Mouse (Mus musculus): ENCODE measurements around the gene Nr1h4. TPM values are rescaled to one million over a fixed set of nuclear protein-coding genes. Genes with fewer than 3 reads are reported as not detected.

Gene Nr1h4
- polyA plus RNA-seq, 1 experiment from 2014 or later: 3.9 TPM

DNA sequence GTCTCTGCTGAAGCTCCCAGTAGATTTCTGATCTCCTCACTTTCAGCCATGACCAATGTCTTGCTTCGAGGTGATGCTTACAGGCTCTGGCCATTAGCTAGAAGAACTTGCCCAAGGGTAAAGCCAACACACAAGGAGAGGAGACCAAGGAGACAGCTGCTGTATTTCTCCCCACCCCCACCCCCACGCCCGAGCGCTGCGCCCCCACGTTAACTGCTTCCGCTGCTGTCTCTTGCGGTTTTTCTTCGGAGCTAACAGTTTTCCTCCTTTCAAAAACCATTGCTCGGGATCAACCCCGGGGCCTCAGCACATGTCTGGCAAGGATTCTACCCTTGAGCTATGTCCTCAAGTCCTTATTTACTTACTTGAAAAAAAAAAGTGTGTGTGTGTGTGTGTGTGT, 70.5 kb downstream of the Nr1h4 start:
- 74% methylated on average over 11 of the region's 11 CpGs for WGBS
- H3K27ac ChIP-seq (ENCODE audit: low read length): no peak overlapping the region
- no peaks in the 10 kb centered on the region for H3K9me3 ChIP-seq (ENCODE audit: low read length)
- ATAC-seq (ENCODE audit: low FRiP score, low TSS enrichment): no peak
- H3K9ac ChIP-seq (replicated peaks; ENCODE audit: low read length): no peak overlapping the region
- H3K27me3 ChIP-seq (ENCODE audit: insufficient read depth, low read length): no peaks in the 10 kb centered on the region
- no peaks in the 10 kb centered on the region for H3K4me1 ChIP-seq (ENCODE audit: insufficient read depth, low read length)
- H3K4me2 ChIP-seq (replicated peaks; ENCODE audit: low read depth, low read length): no peak overlapping the region
- no peak overlapping the region for H3K4me3 ChIP-seq (ENCODE audit: low read length)
- H3K36me3 ChIP-seq (ENCODE audit: insufficient read depth, low read length): no peaks in the 10 kb centered on the region

DNA sequence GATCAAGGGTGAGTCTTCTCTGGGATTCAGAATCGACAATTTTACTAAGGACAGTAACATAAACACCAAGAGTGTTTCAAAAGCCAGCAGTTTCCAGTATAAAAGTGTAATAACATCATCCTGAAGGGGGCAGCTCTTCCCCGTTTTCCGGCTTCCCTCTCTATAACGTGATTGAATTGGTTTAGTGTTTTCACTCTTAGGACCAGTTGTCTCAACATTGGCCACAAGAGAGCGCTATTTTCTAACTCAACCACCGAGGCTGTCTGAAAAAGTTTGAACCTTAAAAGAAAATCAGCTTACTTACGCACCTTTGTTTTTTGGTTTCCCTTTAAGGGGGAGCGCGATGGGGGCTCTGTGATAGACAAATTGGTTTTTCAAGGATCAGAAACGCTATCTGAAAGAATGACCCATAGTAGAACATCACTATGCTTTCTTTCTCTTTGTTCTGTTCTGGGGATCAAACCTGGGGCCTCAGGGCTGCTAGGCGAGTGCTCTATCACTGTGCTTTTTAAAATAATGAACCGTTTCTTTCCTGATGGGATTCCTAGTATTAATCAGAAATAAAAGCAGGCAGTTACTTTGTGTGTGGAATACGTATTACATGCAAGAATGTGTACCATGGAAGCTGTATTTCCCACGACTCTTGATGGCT, 71.4 kb downstream of the Nr1h4 start:
- H3K4me1 ChIP-seq (ENCODE audit: insufficient read depth, low read length): no peaks in the 10 kb centered on the region
- no peaks in the 10 kb centered on the region for H3K36me3 ChIP-seq (ENCODE audit: insufficient read depth, low read length)
- WGBS: 21% methylated on average over 14 of the region's 14 CpGs
- H3K27ac ChIP-seq (ENCODE audit: low read length): no peak overlapping the region
- peak; percentile 85; the same call in 1 of the 2 replicates for ATAC-seq (ENCODE audit: low FRiP score, low TSS enrichment)
- no peaks in the 10 kb centered on the region for H3K27me3 ChIP-seq (ENCODE audit: insufficient read depth, low read length)
- no peak overlapping the region; the same call in 1 of the 2 replicates for H3K9ac ChIP-seq (replicated peaks; ENCODE audit: low read length)
- no peaks in the 10 kb centered on the region for H3K9me3 ChIP-seq (ENCODE audit: low read length)
- peak overlapping the region; percentile 25 for H3K4me3 ChIP-seq (ENCODE audit: low read length)
- peak overlapping the region; percentile 41 for H3K4me2 ChIP-seq (replicated peaks; ENCODE audit: low read depth, low read length)

DNA sequence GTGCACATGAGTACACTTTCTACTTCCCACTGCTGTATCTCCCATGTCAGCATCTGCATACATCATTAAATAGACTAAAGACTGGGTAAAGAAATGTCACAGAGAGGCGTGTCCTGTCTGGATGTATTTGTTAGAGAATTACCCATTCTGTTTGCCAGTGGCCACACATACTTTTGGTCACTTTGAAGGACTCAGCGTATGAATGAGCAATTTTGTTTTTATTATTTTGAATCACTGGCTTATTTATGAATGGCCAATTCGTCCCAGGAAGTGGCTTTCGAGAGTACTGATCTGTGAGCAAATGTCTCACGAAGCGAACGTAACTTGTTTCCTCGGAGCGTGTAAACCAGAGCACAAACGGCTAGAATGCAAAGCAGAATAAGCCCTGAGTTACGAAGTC, 72.4 kb downstream of the Nr1h4 start:
- H3K27me3 ChIP-seq (ENCODE audit: insufficient read depth, low read length): no peaks in the 10 kb centered on the region
- 90% methylated on average over 11 of the region's 11 CpGs for WGBS
- no peaks in the 10 kb centered on the region for H3K36me3 ChIP-seq (ENCODE audit: insufficient read depth, low read length)
- no peak overlapping the region for H3K4me2 ChIP-seq (replicated peaks; ENCODE audit: low read depth, low read length)
- no peak overlapping the region for H3K9ac ChIP-seq (replicated peaks; ENCODE audit: low read length)
- no peak for ATAC-seq (ENCODE audit: low FRiP score, low TSS enrichment)
- no peak overlapping the region for H3K27ac ChIP-seq (ENCODE audit: low read length)
- H3K9me3 ChIP-seq (ENCODE audit: low read length): no peaks in the 10 kb centered on the region
- H3K4me1 ChIP-seq (ENCODE audit: insufficient read depth, low read length): no peaks in the 10 kb centered on the region
- no peak overlapping the region for H3K4me3 ChIP-seq (ENCODE audit: low read length)

DNA sequence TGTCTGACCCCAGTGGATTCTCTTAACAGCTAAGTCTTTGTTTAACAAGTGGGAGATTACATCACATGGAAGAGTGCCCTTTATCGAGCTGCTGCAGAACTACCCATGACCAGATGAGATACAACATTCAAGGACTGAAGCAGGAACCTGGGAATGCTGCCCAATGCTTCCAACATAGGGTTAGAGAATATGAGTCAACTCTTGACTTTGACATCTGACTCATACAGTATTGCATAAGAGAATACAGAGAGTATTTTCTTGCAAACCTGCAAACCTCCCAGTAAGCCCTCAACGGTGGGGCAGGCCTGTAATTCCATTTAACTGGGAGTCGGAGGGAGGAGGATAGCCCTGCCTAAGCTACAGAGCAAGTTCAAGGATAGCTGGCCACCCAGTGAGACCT, 74.6 kb downstream of the Nr1h4 start:
- Histone ChIP-seq H3K4me1 (ENCODE audit: insufficient read depth, low read length) (no peaks in the 10 kb centered on the region), H3K4me3 (ENCODE audit: low read length) (no peak overlapping the region), H3K9me3 (ENCODE audit: low read length) (no peaks in the 10 kb centered on the region), H3K4me2 (replicated peaks; ENCODE audit: low read depth, low read length) (no peak overlapping the region), H3K9ac (replicated peaks; ENCODE audit: low read length) (no peak overlapping the region), H3K27ac (ENCODE audit: low read length) (no peak overlapping the region), H3K36me3 (ENCODE audit: insufficient read depth, low read length) (no peaks in the 10 kb centered on the region), H3K27me3 (ENCODE audit: insufficient read depth, low read length) (no peaks in the 10 kb centered on the region)
- no peak for ATAC-seq (ENCODE audit: low FRiP score, low TSS enrichment)
- 75% methylated on average over 3 of the region's 3 CpGs for WGBS

DNA sequence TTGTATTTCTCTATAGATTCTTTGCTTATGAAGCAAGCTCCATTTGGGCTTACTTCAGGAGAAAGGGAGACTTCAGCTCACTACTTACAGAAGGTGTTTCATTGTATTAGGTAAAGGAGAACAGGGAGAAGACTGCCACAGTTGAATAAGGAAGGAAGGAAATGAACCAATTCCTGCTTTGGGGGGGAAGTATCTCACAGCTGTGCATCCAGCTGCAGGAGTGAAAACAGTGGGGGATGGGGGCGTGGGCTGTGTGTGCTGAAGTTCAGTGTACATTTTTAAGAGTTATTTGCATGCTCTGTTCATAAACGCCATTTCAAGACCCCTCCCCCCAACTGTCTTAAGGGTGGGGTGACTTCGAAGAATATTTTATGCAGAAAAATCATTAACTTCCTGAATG, 79.6 kb downstream of the Nr1h4 start:
- H3K36me3 ChIP-seq (ENCODE audit: insufficient read depth, low read length): no peaks in the 10 kb centered on the region
- no peak overlapping the region for H3K4me3 ChIP-seq (ENCODE audit: low read length)
- H3K4me2 ChIP-seq (replicated peaks; ENCODE audit: low read depth, low read length): no peak overlapping the region
- H3K9me3 ChIP-seq (ENCODE audit: low read length): no peaks in the 10 kb centered on the region
- whole genome bisulfite sequencing: 67% methylated on average over 3 of the region's 3 CpGs
- no peaks in the 10 kb centered on the region for H3K4me1 ChIP-seq (ENCODE audit: insufficient read depth, low read length)
- no peaks in the 10 kb centered on the region for H3K27me3 ChIP-seq (ENCODE audit: insufficient read depth, low read length)
- no peak for ATAC-seq (ENCODE audit: low FRiP score, low TSS enrichment)
- H3K9ac ChIP-seq (replicated peaks; ENCODE audit: low read length): no peak overlapping the region
- H3K27ac ChIP-seq (ENCODE audit: low read length): no peak overlapping the region

DNA sequence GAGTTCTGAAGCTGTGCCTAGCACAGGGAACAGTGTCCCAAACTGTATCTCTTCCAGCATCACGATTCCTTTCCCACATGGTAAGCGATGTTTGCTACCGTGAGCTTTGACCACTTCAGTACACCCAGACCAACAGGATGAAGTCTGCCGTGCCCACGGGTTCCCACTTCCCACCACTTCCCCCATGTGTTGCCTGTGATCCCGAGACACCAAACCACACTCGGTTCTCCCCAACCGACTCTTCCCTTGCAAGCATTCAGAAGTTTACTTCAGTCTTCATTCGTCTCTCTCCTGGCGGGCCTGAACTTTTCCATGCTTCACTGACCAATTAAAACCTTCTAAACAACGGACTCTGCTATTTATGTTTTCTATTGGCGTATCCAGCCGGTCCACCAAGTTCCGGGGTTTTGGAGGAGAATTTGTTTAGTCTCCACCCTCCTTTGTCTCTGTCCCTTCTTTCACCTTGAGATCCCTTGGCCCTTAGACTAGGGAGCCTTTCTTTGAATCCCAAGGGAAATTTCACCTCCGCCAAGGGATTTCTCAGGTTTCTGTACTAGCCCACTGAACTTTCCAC, 80.2 kb downstream of the Nr1h4 start:
- H3K9ac ChIP-seq (replicated peaks; ENCODE audit: low read length): no peak overlapping the region
- H3K27ac ChIP-seq (ENCODE audit: low read length): no peak overlapping the region
- no peaks in the 10 kb centered on the region for H3K9me3 ChIP-seq (ENCODE audit: low read length)
- ATAC-seq (ENCODE audit: low FRiP score, low TSS enrichment): no peak
- no peak overlapping the region for H3K4me3 ChIP-seq (ENCODE audit: low read length)
- no peaks in the 10 kb centered on the region for H3K4me1 ChIP-seq (ENCODE audit: insufficient read depth, low read length)
- 82% methylated on average over 15 of the region's 15 CpGs for WGBS
- no peaks in the 10 kb centered on the region for H3K27me3 ChIP-seq (ENCODE audit: insufficient read depth, low read length)
- H3K4me2 ChIP-seq (replicated peaks; ENCODE audit: low read depth, low read length): no peak overlapping the region
- H3K36me3 ChIP-seq (ENCODE audit: insufficient read depth, low read length): no peaks in the 10 kb centered on the region

DNA sequence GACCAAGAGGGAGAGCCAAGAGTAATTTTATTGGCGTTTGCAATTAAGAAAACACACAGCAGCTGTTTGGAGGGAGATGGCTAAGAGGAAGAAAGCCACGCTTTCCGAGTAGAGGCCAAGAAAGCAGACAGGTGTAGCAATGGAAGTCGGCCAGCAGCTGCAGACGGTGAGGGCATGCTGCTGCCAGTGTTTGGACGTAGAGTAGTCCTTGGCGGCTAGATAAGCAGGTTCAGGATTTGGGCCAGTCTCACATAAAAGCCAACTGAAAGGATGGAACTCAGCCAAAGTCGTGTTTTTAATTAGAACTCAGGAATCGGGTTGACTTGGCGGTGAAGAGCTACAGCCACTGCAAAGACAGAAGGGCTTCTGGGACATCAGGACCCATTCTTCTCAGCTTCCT, 83.0 kb downstream of the Nr1h4 start:
- no peak for ATAC-seq (ENCODE audit: low FRiP score, low TSS enrichment)
- no peak overlapping the region for H3K27ac ChIP-seq (ENCODE audit: low read length)

DNA sequence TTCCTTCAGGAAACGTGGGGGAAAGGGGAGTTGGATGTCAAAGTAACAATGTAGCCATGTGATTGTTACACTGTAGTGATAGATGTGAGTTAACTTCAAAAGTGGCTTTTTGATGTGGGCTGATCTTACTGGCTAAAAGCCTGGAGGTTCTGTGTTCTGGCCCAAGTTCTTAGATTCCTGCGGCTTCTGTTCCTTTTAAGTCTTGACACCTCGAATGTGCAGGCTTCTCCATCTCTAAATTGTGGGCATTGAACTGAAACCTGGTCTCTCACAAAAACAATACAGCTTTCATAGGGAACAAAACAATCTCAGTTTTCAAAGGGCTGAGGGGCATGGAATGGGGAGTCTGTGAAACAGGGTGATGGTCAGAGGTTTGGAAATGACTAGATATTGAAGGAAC, 89.0 kb downstream of the Nr1h4 start:
- Histone ChIP-seq H3K4me1 (ENCODE audit: insufficient read depth, low read length) (peaks cover 11% of the 10 kb centered on the region), H3K4me2 (replicated peaks; ENCODE audit: low read depth, low read length) (peak overlapping the region; percentile 70), H3K9me3 (ENCODE audit: low read length) (0 out of 2 replicates have a peak, but pooled peaks cover 4% of the 10 kb centered on the region), H3K4me3 (ENCODE audit: low read length) (peak overlapping the region; percentile 74), H3K27ac (ENCODE audit: low read length) (peak overlapping the region; percentile 77), H3K9ac (replicated peaks; ENCODE audit: low read length) (peak overlapping the region; percentile 72), H3K36me3 (ENCODE audit: insufficient read depth, low read length) (0 out of 2 replicates have a peak, but pooled peaks cover 7% of the 10 kb centered on the region), H3K27me3 (ENCODE audit: insufficient read depth, low read length) (no peaks in the 10 kb centered on the region)
- 43% methylated on average over 3 of the region's 3 CpGs for WGBS
- ATAC-seq (ENCODE audit: low FRiP score, low TSS enrichment): no peak

More for the DNA sequence above, 83.0 kb downstream of the Nr1h4 start:
- H3K27me3 ChIP-seq (ENCODE audit: insufficient read depth, low read length): no peaks in the 10 kb centered on the region
- no peak overlapping the region for H3K9ac ChIP-seq (replicated peaks; ENCODE audit: low read length)
- H3K4me2 ChIP-seq (replicated peaks; ENCODE audit: low read depth, low read length): no peak overlapping the region
- no peaks in the 10 kb centered on the region for H3K4me1 ChIP-seq (ENCODE audit: insufficient read depth, low read length)
- no peaks in the 10 kb centered on the region for H3K36me3 ChIP-seq (ENCODE audit: insufficient read depth, low read length)
- H3K9me3 ChIP-seq (ENCODE audit: low read length): no peaks in the 10 kb centered on the region
- H3K4me3 ChIP-seq (ENCODE audit: low read length): no peak overlapping the region
- WGBS: 65% methylated on average over 10 of the region's 10 CpGs

DNA sequence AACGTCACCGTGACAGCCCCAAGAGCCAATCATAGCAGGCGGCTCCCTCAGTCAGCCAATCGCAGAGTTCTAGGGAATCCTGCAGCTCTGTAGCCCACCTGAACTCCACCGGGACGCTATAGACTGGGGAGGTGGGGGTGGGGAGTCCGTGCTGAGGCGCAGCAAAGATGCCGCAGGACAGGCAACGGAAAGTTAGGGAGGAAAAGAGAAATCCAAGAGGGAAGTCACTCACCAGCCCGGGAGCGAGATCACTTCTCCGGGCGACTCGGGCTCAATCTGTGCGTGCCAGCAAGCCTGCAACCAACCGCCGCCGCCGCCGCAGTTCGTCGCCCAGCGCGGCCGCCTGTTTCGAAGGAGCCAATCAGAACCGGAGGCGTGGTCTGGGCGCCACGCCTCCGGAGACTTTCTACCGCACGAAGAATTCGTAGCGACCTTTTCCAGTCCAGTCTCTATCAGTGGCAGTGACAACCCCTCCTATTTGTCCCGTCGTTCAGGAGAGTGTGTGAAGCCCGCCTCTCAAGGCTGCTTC, 89.7 kb downstream of the Nr1h4 start, which contains the start of gene Gas2l3:
Gene Gas2l3 (minus strand): TSS at position 345 of the 529 bp plus-strand sequence.
- H3K27me3 ChIP-seq (ENCODE audit: insufficient read depth, low read length): no peaks in the 10 kb centered on the region
- ATAC-seq (ENCODE audit: low FRiP score, low TSS enrichment): peak; percentile 97
- peak within 1 kb of the TSS; percentile 74 for H3K4me3 ChIP-seq (ENCODE audit: low read length)
- H3K9ac ChIP-seq (replicated peaks; ENCODE audit: low read length): peak within 1 kb of the TSS; percentile 72
- peaks cover 11% of the 10 kb centered on the region for H3K4me1 ChIP-seq (ENCODE audit: insufficient read depth, low read length)
- H3K4me2 ChIP-seq (replicated peaks; ENCODE audit: low read depth, low read length): peak within 1 kb of the TSS; percentile 70
- H3K27ac ChIP-seq (ENCODE audit: low read length): peak within 1 kb of the TSS; percentile 77
- H3K9me3 ChIP-seq (ENCODE audit: low read length): 0 out of 2 replicates have a peak, but pooled peaks cover 4% of the 10 kb centered on the region
- WGBS: under 1% methylated on average over 39 of the region's 39 CpGs
- H3K36me3 ChIP-seq (ENCODE audit: insufficient read depth, low read length): 0 out of 2 replicates have a peak, but pooled peaks cover 7% of the 10 kb centered on the region

DNA sequence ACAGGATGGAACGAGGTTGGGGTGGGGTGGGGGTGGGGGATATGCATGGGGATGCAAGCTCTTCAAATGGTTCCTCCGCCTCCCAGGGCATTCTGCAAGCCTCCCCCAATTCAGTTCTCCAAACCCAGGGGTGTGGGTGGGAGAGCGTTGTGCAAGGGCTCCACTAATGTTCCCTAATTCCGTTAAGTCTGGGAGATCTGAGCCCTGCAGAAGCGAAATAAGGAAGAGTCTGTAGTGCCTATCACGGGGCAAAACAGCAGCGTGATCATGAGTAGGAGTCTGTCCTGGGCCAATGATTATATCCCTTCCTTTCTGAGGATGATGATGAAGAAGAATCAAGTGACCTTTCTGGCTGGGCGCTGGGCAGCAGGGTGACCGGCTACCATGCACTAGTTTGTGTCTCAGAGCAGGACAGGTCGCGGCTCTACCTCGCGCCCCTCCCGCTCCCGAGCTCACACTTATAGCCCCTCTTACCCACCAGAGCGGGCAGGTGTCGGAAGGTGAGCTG, 90.2 kb downstream of the Nr1h4 start:
- Histone ChIP-seq H3K9me3 (ENCODE audit: low read length) (0 out of 2 replicates have a peak, but pooled peaks cover 4% of the 10 kb centered on the region), H3K27ac (ENCODE audit: low read length) (peak overlapping the region; percentile 61; the same call in 1 of the 2 replicates), H3K4me3 (ENCODE audit: low read length) (peak overlapping the region; percentile 74), H3K9ac (replicated peaks; ENCODE audit: low read length) (peak overlapping the region; percentile 72), H3K4me1 (ENCODE audit: insufficient read depth, low read length) (peaks cover 11% of the 10 kb centered on the region), H3K36me3 (ENCODE audit: insufficient read depth, low read length) (0 out of 2 replicates have a peak, but pooled peaks cover 7% of the 10 kb centered on the region), H3K27me3 (ENCODE audit: insufficient read depth, low read length) (no peaks in the 10 kb centered on the region), H3K4me2 (replicated peaks; ENCODE audit: low read depth, low read length) (peak overlapping the region; percentile 70)
- WGBS: 1% methylated on average over 17 of the region's 17 CpGs
- ATAC-seq (ENCODE audit: low FRiP score, low TSS enrichment): peak; percentile 58

All from kidney, embryonic 16.5 days (tissue).